Mouse (Mus musculus): Measurements from ENCODE around the gene Dgkq.

- no peak for TF ChIP-seq TAL1 (IDR thresholded peaks at IDR 0.05; ENCODE audit: low read length)
- no peak for TF ChIP-seq GATA1 (IDR thresholded peaks at IDR 0.05; ENCODE audit: low read length)
Measured at GRCm38 (mm10) chr5:108695861-108696260, 26.4 kb upstream of the Dgkq start.
